Mouse (Mus musculus) cerebellum, postnatal 10 days (tissue): ENCODE data around the gene Szrd1.
"Not testable (repeated sequence)": the region's sequence is repeated elsewhere in the genome, so short reads cannot be mapped to it uniquely, and the experiment has no call there.

Experiments used
- DNase-seq, 2 experiments: peaks; one replicate each; pipeline ENCODE4 v3.0.0; 2021; ENCODE audit warnings: mixed read lengths in 2 of 2

The Szrd1 gene

DNA sequence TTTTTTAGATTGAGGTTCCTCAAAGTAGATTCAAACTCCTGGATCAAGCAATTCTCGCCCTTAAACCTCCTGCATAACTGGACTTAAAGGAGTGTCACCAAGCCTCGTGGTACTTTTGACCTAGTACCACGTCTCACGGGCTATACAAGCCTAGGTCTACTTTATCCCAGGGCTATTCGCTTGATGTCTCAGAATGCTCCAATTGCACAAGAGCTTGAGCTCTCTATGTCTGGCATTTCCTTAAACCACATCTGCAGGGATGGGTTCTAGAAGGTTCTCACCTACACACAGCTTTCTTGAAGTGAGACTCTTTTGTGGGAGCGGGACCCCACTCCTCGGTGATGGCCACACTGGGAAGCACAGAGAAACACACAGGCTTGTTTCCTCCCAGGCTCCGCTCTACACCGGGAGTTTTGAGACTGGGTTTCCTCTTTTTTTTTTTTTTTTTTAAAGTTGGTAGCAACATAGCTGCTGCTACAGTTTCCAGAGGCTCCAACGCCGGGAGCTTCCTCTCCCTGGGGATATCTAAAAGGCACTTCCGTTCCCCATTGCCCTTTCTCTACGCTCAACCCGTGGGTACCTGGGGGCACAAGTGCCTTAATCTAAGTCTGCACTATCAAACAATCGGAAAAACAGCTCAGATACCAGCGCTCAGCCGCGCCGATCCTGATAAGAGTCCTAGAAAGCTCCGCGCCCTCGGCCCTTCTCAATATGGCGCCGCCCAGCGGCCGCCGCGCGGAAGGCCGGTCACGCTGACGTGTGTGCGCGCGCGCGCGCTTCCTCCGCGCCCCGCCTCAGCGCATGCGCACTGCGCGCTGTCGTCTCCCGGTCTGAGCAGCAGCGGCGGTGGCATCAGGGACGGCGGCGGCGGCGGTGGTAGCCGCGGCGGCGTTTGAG lies 7.8 kb upstream of the Szrd1 start, which contains the start of gene Fbxo42:
Gene Fbxo42 (plus strand): TSS at position 802 of the 897 bp plus-strand sequence.
- DNase-seq: peak; percentile 98

DNA sequence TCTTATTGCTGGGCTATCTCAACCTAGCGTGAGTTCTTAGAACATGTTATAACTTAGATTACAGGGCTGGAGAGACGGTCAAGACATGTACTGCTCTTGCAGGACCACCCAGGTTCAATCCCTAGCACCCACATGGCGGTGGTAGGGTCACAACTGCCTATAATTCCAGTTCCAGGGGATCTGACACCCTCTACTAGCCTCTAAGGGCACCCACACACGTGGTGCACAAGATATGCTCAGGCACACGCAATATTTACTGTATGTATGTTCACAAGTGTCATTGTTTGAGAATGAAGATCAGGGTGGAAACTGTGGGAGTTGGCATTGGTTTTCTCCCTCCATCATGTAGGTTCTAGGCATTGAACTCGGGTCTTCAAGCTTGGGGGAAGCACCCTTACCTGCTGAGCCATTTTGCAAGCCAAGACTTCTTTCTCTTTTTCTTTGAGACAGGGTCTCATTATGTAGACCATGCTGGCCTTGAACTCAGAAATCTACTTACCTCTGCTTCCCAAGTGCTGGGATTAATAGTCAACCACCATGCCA lies 7.0 kb upstream of the Szrd1 start:
- no peak for DNase-seq

DNA sequence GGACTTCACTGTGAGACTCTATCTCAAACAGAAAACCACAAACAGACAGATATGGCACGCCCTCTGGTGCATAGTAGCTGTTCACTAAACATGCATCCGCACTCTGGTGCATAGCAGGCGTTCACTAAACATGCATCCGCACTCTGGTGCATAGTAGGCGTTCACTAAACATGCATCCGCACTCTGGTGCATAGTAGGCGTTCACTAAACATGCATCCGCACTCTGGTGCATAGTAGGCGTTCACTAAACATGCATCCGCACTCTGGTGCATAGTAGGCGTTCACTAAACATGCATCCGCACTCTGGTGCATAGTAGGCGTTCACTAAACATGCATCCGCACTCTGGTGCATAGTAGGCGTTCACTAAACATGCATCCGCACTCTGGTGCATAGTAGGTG lies 5.5 kb upstream of the Szrd1 start:
- not testable (repeated sequence) for DNase-seq

DNA sequence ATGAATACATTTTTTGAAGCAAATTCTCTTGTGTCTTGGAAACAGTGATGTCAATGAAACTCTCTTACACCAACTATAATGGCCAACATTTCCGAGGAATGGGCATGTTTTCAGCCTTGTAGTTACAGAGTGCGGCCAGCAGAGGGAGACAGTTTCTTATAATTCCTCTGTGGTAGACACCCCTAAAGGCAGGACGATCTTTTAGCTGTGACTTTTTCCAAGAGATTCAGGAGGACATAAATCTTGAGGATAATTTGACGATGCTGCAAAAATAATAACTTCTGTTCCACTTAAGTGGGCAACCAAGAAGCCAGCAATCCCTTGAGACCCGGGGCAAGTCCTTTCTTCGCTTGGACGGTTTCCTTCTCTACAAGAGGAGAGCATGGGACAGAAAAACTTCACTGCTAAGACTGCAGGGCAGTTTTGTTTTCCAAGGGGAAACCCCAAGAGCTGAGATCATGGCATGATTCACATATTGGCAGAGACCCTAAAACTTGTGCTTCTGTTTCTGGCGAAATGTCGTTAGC lies 2.8 kb upstream of the Szrd1 start:
- DNase-seq: peak; percentile 79 to 85

DNA sequence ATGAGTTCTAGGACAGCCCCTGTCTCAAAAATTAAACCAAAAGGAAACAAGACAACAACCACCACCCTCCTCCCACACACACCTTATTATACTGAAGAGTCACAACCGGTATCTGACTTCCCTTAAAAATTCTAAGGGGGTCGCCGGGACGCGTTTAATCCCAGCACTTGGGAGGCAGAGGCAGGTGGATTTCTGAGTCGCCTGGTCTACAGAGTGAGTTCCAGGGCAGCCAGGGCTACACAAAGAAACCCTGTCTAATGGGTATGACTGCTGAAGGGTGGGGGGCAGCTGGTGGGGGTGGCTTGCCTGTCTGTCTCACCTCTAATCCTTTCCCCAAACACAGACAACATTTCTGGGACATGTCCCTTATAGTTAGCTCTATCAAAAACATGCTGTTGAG lies 1.4 kb upstream of the Szrd1 start:
- no peak for DNase-seq

DNA sequence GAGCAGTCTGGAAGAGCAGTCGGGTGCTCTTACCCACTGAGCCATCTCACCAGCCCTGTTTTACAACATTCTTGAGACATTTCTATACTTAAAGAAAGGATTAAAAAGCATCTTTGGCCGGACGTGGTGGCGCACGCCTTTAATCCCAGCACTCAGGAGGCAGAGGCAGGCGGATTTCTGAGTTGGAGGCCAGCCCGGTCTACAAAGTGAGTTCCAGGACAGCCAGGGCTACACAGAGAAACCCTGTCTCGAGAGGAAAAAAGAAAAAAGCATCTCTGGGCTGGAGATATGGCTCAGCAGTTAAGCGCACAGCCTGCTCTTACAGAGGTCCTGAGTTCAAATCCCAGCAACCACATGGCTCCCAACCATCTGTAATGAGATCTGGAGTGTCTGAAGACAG lies 779 bp upstream of the Szrd1 start:
- not testable (repeated sequence) for DNase-seq

DNA sequence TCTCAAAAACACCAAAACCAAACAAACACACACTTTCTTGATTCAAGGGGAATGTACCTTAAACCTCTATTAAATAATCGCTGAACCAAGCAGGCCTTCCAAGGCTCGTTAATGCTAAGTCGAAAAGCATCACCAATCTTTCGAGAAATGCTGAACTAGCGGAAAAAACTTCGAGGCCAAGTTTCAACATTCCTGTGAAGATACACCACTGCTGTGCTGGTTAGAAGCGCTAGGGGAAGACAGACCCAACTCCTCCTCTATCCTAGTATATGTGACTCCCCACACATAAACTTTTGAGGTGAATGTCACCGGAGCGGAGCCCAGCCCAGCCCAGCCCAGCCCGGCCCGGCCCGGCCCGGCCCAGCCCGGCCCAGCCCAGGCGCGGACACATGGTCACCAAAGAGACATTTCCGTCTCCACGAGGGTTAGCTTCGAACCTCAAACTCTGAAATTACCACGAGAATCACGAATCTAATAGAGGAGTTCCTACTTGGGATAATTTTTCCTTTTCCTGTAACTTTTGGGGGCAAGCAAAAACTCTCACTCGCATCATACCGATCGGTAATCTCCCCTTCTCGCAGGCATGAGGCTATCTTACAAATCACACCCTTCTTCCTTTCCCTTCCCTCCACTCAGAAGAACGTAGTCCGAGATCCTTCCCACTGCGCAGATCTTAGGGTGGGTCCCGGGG lies 1.0 kb downstream of the Szrd1 start:
- DNase-seq: no peak

DNA sequence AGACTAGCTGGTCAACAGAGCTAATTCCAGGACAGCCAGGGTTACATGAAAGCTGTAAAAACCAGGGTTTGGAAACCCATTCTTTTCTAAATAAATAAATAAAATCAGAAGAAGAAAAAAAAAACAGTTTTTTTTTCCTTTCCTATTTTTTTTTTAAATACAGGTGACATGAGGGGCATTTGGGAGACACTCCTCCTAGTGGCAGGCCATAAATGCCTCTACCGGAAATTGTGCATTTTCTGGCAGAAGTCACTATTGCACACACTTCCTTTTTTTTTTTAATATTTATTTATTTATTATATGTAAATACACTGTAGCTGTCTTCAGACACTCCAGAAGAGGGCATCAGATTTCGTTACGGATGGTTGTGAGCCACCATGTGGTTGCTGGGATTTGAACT lies 1.8 kb downstream of the Szrd1 start:
- DNase-seq: not testable (repeated sequence)

DNA sequence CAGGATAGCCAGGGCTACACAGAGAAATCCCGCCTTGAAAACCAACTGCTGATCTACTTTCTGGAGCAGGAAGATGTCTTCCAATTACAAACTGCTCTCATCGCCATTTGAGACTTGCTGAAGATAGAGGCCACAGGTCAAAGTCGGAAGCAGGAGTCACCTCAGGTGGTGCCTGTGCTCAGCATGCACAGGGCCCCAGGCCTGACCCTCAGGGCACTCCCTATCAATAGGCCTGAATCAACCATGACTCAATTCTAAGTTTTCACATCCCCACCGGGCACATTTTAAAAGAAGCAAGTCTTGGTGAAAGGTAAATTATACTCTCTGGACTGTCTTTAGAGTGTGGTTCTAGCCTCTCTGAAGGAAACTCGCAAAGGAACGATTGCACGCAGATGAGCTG lies 3.4 kb downstream of the Szrd1 start:
- DNase-seq: no peak

DNA sequence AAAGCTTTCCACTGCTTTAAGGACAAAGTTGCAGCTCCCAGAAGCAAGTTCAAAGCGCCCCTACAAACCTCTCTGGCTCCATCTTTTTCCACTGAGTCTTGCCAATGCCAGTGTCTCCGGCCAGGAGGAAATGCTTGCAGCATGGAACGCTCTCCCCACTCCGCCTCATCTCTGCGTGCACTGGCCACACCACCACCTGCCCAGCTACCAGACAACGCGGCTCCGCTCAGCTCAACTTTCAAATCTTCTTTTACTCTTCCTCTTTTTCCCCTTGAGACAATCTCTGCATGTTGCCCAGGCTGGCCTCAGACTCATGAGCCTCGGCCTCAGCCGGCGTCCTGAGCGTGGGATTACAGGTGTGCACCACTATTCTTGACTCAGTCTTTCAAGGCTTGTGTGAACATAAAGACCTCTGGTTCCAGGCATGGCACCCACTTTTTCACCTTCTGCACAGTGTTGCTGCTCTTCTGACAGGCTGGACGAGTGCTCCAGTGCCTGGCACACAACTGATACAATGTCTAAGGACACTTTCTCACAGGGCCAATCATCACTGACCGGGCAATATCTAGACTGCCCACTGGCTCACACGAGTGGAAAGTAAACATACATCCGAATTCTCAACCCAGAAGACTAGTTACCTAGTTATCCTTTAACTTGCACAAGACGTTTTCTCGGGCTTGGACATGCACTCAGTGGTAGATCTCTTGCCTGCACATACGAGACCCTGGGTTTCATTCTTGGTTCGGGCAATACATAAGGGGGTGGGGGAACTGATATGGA lies 4.6 kb downstream of the Szrd1 start:
- peak in 1 of 2 experiments; percentile 49 for DNase-seq

DNA sequence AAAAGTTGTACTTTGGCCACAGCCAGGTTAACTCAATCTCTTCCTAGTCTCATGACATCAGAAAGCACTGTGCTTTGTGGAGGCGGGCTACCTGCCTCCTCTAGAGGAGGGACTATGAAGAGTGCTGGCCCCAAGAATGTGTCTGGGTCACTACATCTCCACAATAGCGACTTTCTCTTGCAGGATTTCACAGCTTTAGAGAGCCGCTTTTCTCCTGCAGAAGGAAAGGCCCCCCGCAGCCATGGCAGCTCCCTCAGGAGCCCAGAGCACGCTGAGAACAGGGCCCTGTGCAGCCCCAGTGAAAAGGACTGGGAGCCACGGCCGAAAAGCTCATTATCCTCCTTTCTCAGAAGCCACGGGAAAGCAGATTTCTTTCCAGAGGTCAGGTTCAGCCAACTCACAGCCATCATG lies 5.5 kb downstream of the Szrd1 start:
- DNase-seq: peak in 1 of 2 experiments; percentile 49

DNA sequence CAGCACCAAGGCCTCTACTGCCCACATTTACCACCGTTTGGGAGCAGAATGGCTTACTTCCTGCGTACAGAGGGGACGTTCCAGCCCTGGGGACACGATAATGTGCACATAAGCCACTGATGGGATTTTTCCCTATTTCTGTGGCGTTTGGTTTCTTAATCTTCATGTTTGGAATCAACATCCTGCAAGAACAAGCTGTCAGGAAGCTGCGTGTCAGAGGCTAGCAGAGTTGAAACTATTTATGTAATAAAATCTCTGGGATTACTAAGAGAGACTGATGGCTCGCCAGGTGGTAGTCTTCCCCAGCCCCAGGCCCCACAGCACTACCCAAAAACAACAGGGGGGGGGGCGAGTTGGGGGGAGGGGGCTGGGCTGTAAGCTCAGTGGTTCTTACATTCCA lies 6.3 kb downstream of the Szrd1 start:
- DNase-seq: no peak

DNA sequence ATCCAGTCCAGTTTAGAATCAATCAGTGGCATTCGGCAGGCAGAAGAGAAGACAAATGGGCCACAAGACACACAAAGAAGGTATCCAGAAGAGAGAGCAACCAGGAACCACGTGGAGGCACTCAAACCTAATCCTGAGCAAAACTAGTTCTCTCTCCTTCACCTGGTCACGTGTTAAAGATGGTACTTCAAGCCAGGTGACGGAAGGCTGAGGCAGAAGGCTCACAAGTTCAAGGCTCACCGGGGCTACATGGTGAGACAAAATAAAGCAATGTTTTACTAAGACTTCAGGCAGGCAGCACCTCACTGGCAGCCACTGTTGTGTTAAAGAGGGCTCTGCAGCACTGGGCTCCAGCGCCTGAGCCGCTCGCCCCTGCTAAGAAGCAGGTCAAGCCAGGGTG lies 7.4 kb downstream of the Szrd1 start:
- no peak for DNase-seq

DNA sequence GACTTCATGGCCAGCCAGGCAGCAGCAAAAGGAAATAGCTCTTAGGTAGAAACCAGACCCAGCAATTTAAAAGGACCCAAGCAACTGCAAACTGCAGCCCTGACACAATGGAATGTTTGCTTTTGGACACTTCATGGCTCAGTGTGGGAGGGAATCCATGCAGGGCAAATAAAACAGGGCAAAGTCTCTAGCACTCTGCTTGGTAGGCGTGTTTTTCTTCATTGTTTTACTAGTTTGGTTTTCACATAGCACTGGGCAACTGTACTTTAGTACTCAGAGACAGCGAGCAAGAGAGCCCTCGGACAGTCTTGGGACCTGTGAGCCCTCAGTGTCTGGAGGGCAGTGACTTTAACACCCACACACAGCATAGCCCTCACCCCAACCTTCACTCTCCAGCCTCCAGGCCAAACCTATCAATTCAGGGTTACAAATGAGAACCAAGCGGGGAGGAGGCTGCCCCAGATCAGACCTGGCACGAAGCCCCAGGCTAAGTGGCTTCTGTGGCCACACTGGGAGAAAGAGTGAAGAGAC lies 8.0 kb downstream of the Szrd1 start:
- DNase-seq: no peak

DNA sequence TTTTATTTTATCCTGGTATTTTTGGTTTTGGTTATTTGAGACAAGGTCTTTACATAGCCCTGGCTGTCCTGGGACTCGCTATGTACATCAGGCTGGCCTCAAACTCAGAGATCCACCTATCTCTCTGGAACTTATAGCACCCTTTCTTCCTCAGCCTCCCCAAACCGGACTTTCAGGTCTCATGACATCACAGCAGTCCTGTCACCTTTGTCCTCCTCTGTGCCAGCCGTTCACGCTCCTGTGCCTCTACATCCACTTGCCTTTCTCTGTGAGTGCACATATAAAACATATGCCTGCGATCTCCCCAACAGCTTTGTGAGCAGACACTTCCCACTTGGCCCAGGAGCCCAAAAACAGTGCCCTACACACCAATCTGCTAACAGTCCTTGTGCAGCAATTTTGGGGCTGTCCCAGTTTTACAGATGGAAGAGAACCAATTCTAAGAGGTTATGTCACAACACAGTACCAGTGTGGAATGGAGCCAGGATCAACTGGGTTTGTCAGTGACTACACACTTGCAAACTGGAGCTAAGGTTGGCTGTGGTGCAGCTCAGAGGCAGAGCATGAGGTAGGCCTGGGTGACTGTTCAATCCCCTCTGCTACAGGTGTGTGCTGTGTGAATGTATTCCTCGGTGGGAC lies 8.8 kb downstream of the Szrd1 start:
- DNase-seq: peak in 1 of 2 experiments; percentile 61

DNA sequence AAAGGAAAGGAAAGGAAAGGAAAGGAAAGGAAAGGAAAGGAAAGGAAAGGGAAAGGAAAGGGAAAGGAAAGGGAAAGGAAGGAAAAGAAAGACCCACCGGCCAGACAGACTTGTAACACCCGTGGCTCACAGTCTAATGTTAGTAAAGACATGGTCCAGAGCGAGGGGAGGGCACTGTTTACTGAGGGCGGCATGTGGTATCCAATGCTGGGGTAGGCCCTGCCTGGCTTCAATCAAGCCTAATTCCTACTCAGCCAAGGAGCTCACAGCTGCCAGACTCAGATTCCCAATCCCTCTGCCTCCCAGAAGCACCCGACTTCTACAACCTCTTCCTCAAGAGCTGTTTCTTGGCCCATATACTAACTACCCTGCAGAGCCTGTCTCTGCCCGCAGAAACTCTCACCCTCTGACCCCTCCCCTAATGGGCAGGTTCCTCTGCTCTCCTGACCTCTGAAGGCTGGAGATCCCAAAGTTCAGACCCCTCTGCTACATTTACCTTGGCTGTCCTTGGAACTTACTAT lies 10.3 kb downstream of the Szrd1 start:
- DNase-seq: no peak

DNA sequence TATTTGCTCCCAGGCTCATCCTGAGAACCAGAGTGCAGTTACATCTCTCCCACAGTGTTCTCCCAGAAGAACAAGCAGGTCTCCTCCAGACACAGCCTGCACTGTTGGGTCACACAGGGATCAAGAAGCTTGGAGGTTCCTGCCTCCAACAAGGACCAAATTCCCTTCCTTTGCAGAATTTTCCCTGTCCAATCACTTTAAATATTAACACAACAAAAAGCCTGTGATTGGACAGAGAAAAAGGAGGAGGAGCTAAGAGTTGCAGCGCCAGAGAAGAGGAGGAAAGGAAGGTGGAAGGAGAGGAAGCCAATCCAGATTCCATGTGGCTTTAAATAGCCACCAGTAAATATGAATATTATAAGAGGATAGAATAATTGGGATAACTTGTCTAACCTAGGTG lies 16.5 kb downstream of the Szrd1 start:
- DNase-seq: no peak

DNA sequence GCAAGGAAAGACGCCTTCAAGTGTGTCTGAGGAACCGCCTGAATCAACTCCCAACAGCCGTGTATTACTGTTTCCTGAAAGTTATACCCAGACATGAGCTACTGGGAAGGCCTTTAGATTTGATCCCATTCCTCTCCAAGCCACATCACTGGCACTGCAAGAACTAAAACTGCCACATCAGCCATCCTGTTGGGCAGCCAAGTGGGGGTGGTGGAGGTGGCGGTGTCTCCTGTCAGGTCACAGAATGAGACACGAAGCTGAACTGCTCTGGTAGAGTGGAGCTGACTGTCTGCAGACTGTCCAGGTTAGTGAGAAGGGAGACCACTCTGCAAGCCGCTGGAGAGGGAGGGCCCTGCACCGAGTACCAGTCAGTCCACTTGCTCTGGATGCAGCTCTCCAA lies 16.9 kb downstream of the Szrd1 start:
- DNase-seq: no peak

DNA sequence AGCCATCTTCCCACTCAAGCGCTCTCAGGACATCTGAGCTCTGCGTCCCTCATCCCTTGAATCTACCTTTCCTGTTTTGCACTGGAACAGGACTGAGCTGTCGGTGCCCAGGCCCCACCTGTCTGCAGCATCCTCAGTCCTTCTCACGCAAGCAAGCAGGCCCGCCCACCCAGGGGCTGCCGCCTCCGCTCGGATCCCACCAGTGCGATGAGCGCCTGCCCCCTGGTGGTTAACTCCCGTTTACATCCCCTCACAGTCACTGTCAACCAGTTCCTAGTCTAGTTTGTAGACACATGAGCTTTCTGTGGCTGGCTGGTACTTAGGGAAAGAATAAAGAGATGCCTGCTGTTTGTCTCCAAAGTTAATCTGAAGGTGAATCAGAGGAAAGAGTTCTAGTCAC lies 18.9 kb downstream of the Szrd1 start:
- peak; percentile 86 to 87 for DNase-seq

DNA sequence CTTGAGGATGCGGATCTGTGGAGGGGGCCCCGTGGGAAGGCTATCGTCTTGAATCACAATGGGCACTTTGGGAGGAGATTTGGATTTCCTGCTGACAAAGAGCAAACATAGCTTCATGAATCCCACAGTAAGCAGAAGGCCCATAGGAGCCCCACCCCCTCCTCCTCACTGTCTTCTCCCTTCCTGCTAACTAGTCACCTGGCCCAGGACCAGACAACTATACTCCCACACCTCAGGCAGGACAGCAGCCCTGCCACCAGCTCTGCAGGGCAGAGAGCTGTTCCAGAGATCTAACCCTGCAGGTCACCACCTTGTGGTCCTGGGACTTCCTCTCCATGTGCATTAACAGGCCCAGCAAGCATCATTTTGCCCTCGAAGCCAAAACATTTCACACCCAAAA lies 20.9 kb downstream of the Szrd1 start:
- DNase-seq: no peak

DNA sequence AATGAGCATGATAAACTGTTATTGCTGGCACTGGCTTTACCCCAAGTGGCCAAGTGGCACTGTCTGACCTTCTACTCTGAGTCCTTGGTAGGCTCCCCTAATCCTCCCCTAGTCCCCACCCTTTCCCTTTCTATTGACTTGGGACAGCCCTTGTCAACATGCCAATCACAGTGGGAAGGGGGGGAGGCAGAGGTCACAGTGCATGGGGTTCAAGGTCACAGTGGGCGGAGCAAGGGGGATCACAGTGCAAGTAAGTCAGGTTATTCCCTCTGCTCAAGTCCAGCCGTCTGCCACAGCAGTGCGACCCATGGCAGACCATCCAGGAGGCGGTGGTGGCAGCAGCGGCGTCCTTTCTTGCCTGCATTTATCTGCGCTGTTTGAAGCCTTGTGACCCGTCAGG lies 24.2 kb downstream of the Szrd1 start:
- DNase-seq: no peak

DNA sequence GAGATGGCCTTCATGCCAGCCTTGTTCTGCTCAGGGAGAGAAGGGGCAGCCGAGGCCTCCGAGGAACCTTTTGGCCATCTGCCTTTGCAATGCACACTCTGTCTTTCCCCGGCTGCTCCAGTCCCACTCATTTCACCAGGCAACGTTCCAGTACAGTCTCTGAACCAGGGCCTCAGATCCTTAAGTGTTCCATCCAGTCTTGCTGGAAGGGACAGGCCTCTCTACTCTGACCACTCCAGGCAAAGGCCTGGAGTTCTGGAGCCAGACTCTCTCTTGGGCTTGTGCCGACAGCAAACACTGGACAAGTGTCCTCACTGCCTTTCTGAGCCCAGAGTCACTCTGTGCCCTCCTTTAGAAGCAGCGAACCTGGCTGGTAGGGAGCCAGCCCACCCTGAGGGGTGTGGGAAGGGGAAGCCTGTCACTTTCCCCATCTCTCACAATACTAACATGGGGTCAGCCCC lies 25.0 kb downstream of the Szrd1 start:
- DNase-seq: peak; percentile 73 to 78
